Mouse (Mus musculus) heart, adult 2 months (tissue): ENCODE measurements around the gene Prmt7. TPM values are rescaled to one million over a fixed set of nuclear protein-coding genes. Genes with fewer than 3 reads are reported as not detected.
A peak's percentile ranks its signal among the peaks of the same experiment; 100 is the strongest.

Experiments used
- DNase-seq, 2 experiments: peaks; one replicate each; pipeline ENCODE4 v3.0.0; 2021
- H3K27ac ChIP-seq: fragments of 200-600 bp; 2 replicates; pipeline ENCODE4 v1.8.1; 2022
- H3K27me3 ChIP-seq: fragments of 200-500 bp; 2 replicates; pipeline ENCODE4 v1.6.1; 2012; ENCODE audit warnings: mild to moderate bottlenecking, low read length, inconsistent platforms, mixed read lengths; ENCODE audit not compliant: control insufficient read depth, insufficient read depth
- H3K36me3 ChIP-seq: fragments of 200-500 bp; 2 replicates; pipeline ENCODE4 v1.6.1; 2012; ENCODE audit warnings: low read length, inconsistent platforms; ENCODE audit not compliant: control insufficient read depth, insufficient read depth
- H3K4me1 ChIP-seq: fragments of 200-500 bp; 2 replicates; pipeline ENCODE4 v1.6.1; 2011; ENCODE audit warnings: low read length; ENCODE audit not compliant: control insufficient read depth, insufficient read depth
- H3K4me3 ChIP-seq: fragments of 200-600 bp; 2 replicates; pipeline ENCODE4 v1.8.1; 2022
- H3K79me2 ChIP-seq: fragments of 200-500 bp; replicated peaks from 2 replicates; pipeline ENCODE4 v1.6.1; 2012; ENCODE audit warnings: mild to moderate bottlenecking, inconsistent platforms, low read length, moderate library complexity, mixed read lengths; ENCODE audit not compliant: control insufficient read depth, insufficient read depth
- H3K9ac ChIP-seq: fragments of 200-500 bp; 2 replicates; pipeline ENCODE4 v1.6.1; 2012; ENCODE audit warnings: low read depth, mild to moderate bottlenecking, control low read depth, inconsistent platforms, low read length, mixed read lengths
- CTCF ChIP-seq: fragments of 200-600 bp; IDR thresholded peaks from 2 replicates; pipeline ENCODE4 v1.8.1; 2022; ENCODE audit warnings: antibody characterized with exemption, mild to moderate bottlenecking, moderate library complexity
- EP300 ChIP-seq: fragments of 200-500 bp; IDR thresholded peaks from 2 replicates; pipeline ENCODE4 v1.6.1; 2011; ENCODE audit warnings: low read depth, low read length, control low read depth; ENCODE audit not compliant: insufficient read depth
- POLR2A ChIP-seq: fragments of 200-500 bp; IDR thresholded peaks from 2 replicates; pipeline ENCODE4 v1.6.1; 2011; ENCODE audit warnings: mild to moderate bottlenecking, low read depth, low read length, control low read depth; ENCODE audit not compliant: insufficient read depth
- WGBS: fragments of 180-500 bp; shearing (Covaris S2); methylation state at CpG from one replicate; pipeline ENCODE4 v1.1.7; 2018; 5-methylcytosine and 5-hydroxymethylcytosine counted together
- intact Hi-C: fragments of 180-260 bp; cut with DNase I; formaldehyde crosslinking; loops from one replicate; pipeline ENCODE4 v1.15.1; 2025
- polyA plus RNA-seq: library from polyadenylated mRNA; depleted of rRNA; stranded (reverse); fragments of >200 nt; gene quantifications from 2 replicates; pipeline ENCODE4 v1.2.3, GENCODE M21; 2012
- total RNA-seq, 2 experiments: library from RNA; stranded (reverse); gene quantifications; 2 replicates each; pipeline ENCODE4 v1.2.3; 2021

The Prmt7 gene
- total and polyA plus RNA-seq, 3 experiments = 21.7 to 26.3 (median 22.9) TPM

- Histone ChIP-seq H3K4me1 (no peaks in the 10 kb centered on the region), H3K27ac (peak overlapping the region; percentile 86), H3K9ac (peak overlapping the region; percentile 92), H3K27me3 (no peaks in the 10 kb centered on the region), H3K36me3 (peaks cover 5% of the 10 kb centered on the region), H3K79me2 (no peaks in the 10 kb centered on the region), H3K4me3 (peak overlapping the region; percentile 64)
- under 1% methylated on average over 35 of the region's 35 CpGs for WGBS
- no peak for TF ChIP-seq CTCF
- TF ChIP-seq POLR2A = no peak
- no peak for TF ChIP-seq EP300
- DNase-seq = no peak
- intact Hi-C loops = loop anchor here (2.0 to 5.0 kb wide), 3 partner anchors 41 to 192 kb away; partner anchors contain the start of genes Pla2g15 and Slc7a6
Measured at GRCm38 (mm10) chr8:106210035-106210731, 553 bp upstream of the Prmt7 start.

GRCm38 (mm10) chr8:106211421-106211820 is 685 bp downstream of the Prmt7 start:
- Histone ChIP-seq H3K4me1 (no peaks in the 10 kb centered on the region), H3K27ac (peak overlapping the region; percentile 86), H3K9ac (peak overlapping the region; percentile 76), H3K4me3 (peak overlapping the region; percentile 64), H3K36me3 (peaks cover 5% of the 10 kb centered on the region), H3K79me2 (no peaks in the 10 kb centered on the region), H3K27me3 (no peaks in the 10 kb centered on the region)
- no peak for DNase-seq
- TF ChIP-seq POLR2A (no peak), CTCF (no peak), EP300 (no peak)
- intact Hi-C loops = loop anchor here (2.0 to 5.0 kb wide), 3 partner anchors 43 to 191 kb away; partner anchors contain the start of genes Pla2g15 and Slc7a6
- WGBS = 5% methylated on average over 13 of the region's 13 CpGs

- Histone ChIP-seq H3K27me3 (no peaks in the 10 kb centered on the region), H3K4me1 (no peaks in the 10 kb centered on the region), H3K79me2 (no peaks in the 10 kb centered on the region), H3K4me3 (no peak overlapping the region), H3K9ac (no peak overlapping the region), H3K36me3 (peaks cover 5% of the 10 kb centered on the region), H3K27ac (no peak overlapping the region)
- DNase-seq = no peak
- 94% methylated on average over 3 of the region's 3 CpGs for WGBS
- TF ChIP-seq CTCF = no peak
- TF ChIP-seq POLR2A = no peak
- intact Hi-C loops = loop anchor here (5.0 kb wide), 2 partner anchors 62 to 188 kb away; partner anchors contain the start of gene Pla2g15
Measured at GRCm38 (mm10) chr8:106213959-106214358, 3.2 kb downstream of the Prmt7 start.

GRCm38 (mm10) chr8:106219620-106220019 is 8.9 kb downstream of the Prmt7 start:
- no peak overlapping the region for H3K4me3 ChIP-seq
- DNase-seq = no peak
- intact Hi-C loops = no loop called here
- H3K36me3 ChIP-seq = no peaks in the 10 kb centered on the region
- no peak overlapping the region for H3K27ac ChIP-seq
- no peaks in the 10 kb centered on the region for H3K79me2 ChIP-seq
- WGBS = 83% methylated on average over 3 of the region's 3 CpGs
- H3K4me1 ChIP-seq = no peaks in the 10 kb centered on the region
- H3K27me3 ChIP-seq = no peaks in the 10 kb centered on the region
- no peak overlapping the region for H3K9ac ChIP-seq
- peak; percentile 35 for TF ChIP-seq CTCF
- TF ChIP-seq EP300 = no peak
- TF ChIP-seq POLR2A = no peak

GRCm38 (mm10) chr8:106226589-106226988 is 15.9 kb downstream of the Prmt7 start:
- intact Hi-C loops = loop anchor here (1.0 kb wide), 1 partner anchor 86 kb away; no protein-coding TSS in a partner anchor
- peak; percentile 30 to 59 for DNase-seq

GRCm38 (mm10) chr8:106231536-106231935 is 20.8 kb downstream of the Prmt7 start:
- H3K4me3 ChIP-seq = no peak overlapping the region
- H3K36me3 ChIP-seq = no peaks in the 10 kb centered on the region
- H3K27me3 ChIP-seq = no peaks in the 10 kb centered on the region
- no peaks in the 10 kb centered on the region for H3K79me2 ChIP-seq
- H3K27ac ChIP-seq = no peak overlapping the region
- no peaks in the 10 kb centered on the region for H3K4me1 ChIP-seq
- intact Hi-C loops = no loop called here
- DNase-seq = no peak
- H3K9ac ChIP-seq = no peak overlapping the region
- WGBS = 84% methylated on average over 7 of the region's 7 CpGs
- TF ChIP-seq POLR2A (no peak), EP300 (no peak), CTCF (no peak)

More at GRCm38 (mm10) chr8:106226589-106226988, 15.9 kb downstream of the Prmt7 start:
- H3K36me3 ChIP-seq = no peaks in the 10 kb centered on the region
- no peaks in the 10 kb centered on the region for H3K4me1 ChIP-seq
- no peaks in the 10 kb centered on the region for H3K27me3 ChIP-seq
- no peak overlapping the region for H3K4me3 ChIP-seq
- no peak overlapping the region for H3K9ac ChIP-seq
- no peaks in the 10 kb centered on the region for H3K79me2 ChIP-seq
- TF ChIP-seq EP300 (no peak), CTCF (peak; percentile 96), POLR2A (no peak)
- H3K27ac ChIP-seq = no peak overlapping the region
- 37% methylated on average over 9 of the region's 9 CpGs for WGBS
